Mouse (Mus musculus): ENCODE measurements at regions not wholly inside any gene's neighbourhood (a gene's known extent, or its start where the extent isn't known, plus 50 kb on each side); places are given as distances from the start of the nearest gene placed in this dataset.
A peak's percentile ranks its signal among the peaks of the same experiment; 100 is the strongest.

DNA sequence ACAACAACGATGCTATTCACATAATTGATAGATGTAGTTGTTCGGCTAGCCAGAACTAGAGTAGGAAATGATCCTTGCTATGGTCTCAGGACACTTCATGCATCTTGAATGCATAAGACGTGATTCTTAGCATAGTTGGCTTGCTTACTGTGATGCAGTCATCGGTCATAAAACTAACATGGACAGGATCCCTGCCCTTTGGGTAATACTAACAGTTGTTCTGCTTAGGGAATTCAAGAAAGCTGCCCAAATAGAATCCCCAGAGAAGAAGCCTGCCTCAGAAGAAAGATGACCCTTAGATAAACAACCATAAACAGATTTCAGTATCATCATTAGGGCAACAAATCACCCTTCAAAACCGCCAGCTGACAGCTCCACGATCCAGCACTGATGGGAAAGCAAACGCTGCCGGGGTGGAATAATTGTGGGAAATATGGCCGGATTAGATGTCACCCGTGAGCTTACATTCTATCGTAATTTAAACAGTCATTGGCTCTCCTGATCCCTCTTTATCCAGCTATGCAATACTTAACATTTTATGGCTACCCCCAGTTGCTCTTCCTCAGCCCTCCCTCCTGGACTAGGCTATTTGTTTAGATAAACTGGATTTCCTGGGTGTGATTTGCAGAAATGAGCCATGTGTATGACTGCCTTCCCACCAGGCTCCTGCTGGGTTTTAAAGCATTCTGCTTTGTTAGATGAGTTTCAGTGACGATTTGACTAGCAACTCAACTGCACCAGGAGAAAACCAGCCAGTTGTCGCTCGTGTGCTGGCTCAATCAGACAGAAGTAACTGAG lies 68.9 kb downstream of the Hlx start:
- Histone ChIP-seq H3K36me3 (replicated peaks; ENCODE audit: control insufficient read depth, insufficient read depth, low read depth) (no peaks in the 10 kb centered on the region), H3K27ac (no peak overlapping the region), H3K4me2 (ENCODE audit: low read depth) (peak overlapping the region; percentile 34; the same call in 1 of the 2 replicates), H3K4me3 (ENCODE audit: insufficient read depth in 1 of 2, low read depth in 2 of 2, low read length in 2 of 2) (no peak overlapping the region), H3K4me1 (replicated peaks; ENCODE audit: control insufficient read depth in 2 of 2, insufficient read depth in 2 of 2, low read length in 1 of 2) (peaks cover 23 to 25% of the 10 kb centered on the region in 2 experiments), H3K9me3 (ENCODE audit: control insufficient read depth, low read length) (no peaks in the 10 kb centered on the region), H3K9ac (replicated peaks) (no peak overlapping the region), H3K27me3 (ENCODE audit: control insufficient read depth, insufficient read depth, low read length) (no peaks in the 10 kb centered on the region)
- no peak for ATAC-seq (ENCODE audit: insufficient read depth)
- TF ChIP-seq CTCF (IDR thresholded peaks at IDR 0.05; ENCODE audit: low read depth) (no peak), EP300 (IDR thresholded peaks at IDR 0.05; ENCODE audit: low read depth) (no peak)
- 63% methylated on average over 14 of the region's 14 CpGs for WGBS (ENCODE audit: insufficient replicate concordance)
- no peak for DNase-seq (ENCODE audit: low read depth in 3 of 3, low spot score in 3 of 3)

- Histone ChIP-seq H3K4me1 (replicated peaks; ENCODE audit: control insufficient read depth in 2 of 2, insufficient read depth in 2 of 2, low read length in 1 of 2) (peaks cover 35 to 38% of the 10 kb centered on the region in 2 experiments), H3K36me3 (replicated peaks; ENCODE audit: control insufficient read depth, insufficient read depth, low read depth) (no peaks in the 10 kb centered on the region), H3K9me3 (ENCODE audit: control insufficient read depth, low read length) (peaks cover 4% of the 10 kb centered on the region), H3K4me3 (ENCODE audit: insufficient read depth in 1 of 2, low read depth in 2 of 2, low read length in 2 of 2) (no peak overlapping the region), H3K4me2 (ENCODE audit: low read depth) (no peak overlapping the region), H3K27me3 (ENCODE audit: control insufficient read depth, insufficient read depth, low read length) (no peaks in the 10 kb centered on the region), H3K9ac (replicated peaks) (no peak overlapping the region), H3K27ac (no peak overlapping the region)
- ATAC-seq (ENCODE audit: insufficient read depth) (no peak), DNase-seq (ENCODE audit: low read depth in 3 of 3, low spot score in 3 of 3) (no peak)
- 71% methylated on average over 4 of the region's 4 CpGs for WGBS (ENCODE audit: insufficient replicate concordance)
- TF ChIP-seq CTCF (IDR thresholded peaks at IDR 0.05; ENCODE audit: low read depth) (no peak), EP300 (IDR thresholded peaks at IDR 0.05; ENCODE audit: low read depth) (no peak)
Measured at GRCm38 (mm10) chr1:184650541-184651105, 81.8 kb downstream of the Hlx start.

- ATAC-seq (ENCODE audit: insufficient read depth) = peak; percentile 67
- Histone ChIP-seq H3K4me3 (ENCODE audit: insufficient read depth in 1 of 2, low read depth in 2 of 2, low read length in 2 of 2) (no peak overlapping the region), H3K27me3 (ENCODE audit: control insufficient read depth, insufficient read depth, low read length) (no peaks in the 10 kb centered on the region), H3K4me2 (ENCODE audit: low read depth) (peak overlapping the region; percentile 34), H3K9me3 (ENCODE audit: control insufficient read depth, low read length) (peaks cover 4% of the 10 kb centered on the region), H3K36me3 (replicated peaks; ENCODE audit: control insufficient read depth, insufficient read depth, low read depth) (no peaks in the 10 kb centered on the region), H3K9ac (replicated peaks) (no peak overlapping the region; the same call in 1 of the 2 replicates), H3K4me1 (replicated peaks; ENCODE audit: control insufficient read depth in 2 of 2, insufficient read depth in 2 of 2, low read length in 1 of 2) (peaks cover 53 to 57% of the 10 kb centered on the region in 2 experiments), H3K27ac (peak overlapping the region; percentile 91)
- TF ChIP-seq EP300 (IDR thresholded peaks at IDR 0.05; ENCODE audit: low read depth) = peak; percentile 91
- TF ChIP-seq CTCF (IDR thresholded peaks at IDR 0.05; ENCODE audit: low read depth) = no peak
- WGBS (ENCODE audit: insufficient replicate concordance) = 75% methylated on average over 8 of the region's 8 CpGs
- DNase-seq (ENCODE audit: low read depth in 3 of 3, low spot score in 3 of 3) = peak; percentile 55 to 75 (median 68)
Measured at GRCm38 (mm10) chr1:184647920-184648540, 84.4 kb downstream of the Hlx start.

- Histone ChIP-seq H3K9ac (replicated peaks) (peak overlapping the region; percentile 78), H3K9me3 (ENCODE audit: control insufficient read depth, low read length) (peaks cover 4% of the 10 kb centered on the region), H3K27ac (peak overlapping the region; percentile 100), H3K4me3 (ENCODE audit: insufficient read depth in 1 of 2, low read depth in 2 of 2, low read length in 2 of 2) (peak overlapping the region in 1 of 2 experiments; percentile 18; a peak in 1 of 4 replicates), H3K4me2 (ENCODE audit: low read depth) (peak overlapping the region; percentile 68), H3K4me1 (replicated peaks; ENCODE audit: control insufficient read depth in 2 of 2, insufficient read depth in 2 of 2, low read length in 1 of 2) (peaks cover 53 to 57% of the 10 kb centered on the region in 2 experiments), H3K36me3 (replicated peaks; ENCODE audit: control insufficient read depth, insufficient read depth, low read depth) (no peaks in the 10 kb centered on the region), H3K27me3 (ENCODE audit: control insufficient read depth, insufficient read depth, low read length) (no peaks in the 10 kb centered on the region)
- ATAC-seq (ENCODE audit: insufficient read depth) (peak; percentile 95), DNase-seq (ENCODE audit: low read depth in 3 of 3, low spot score in 3 of 3) (peak; percentile 91 to 94 (median 94))
- 11% methylated on average over 9 of the region's 9 CpGs for WGBS (ENCODE audit: insufficient replicate concordance)
- TF ChIP-seq EP300 (IDR thresholded peaks at IDR 0.05; ENCODE audit: low read depth) = peak; percentile 99
- peak; percentile 81 for TF ChIP-seq CTCF (IDR thresholded peaks at IDR 0.05; ENCODE audit: low read depth)
Measured at GRCm38 (mm10) chr1:184644767-184645598, 87.4 kb downstream of the Hlx start.

Data from liver, embryonic 14.5 days (tissue).